Mouse (Mus musculus): ENCODE measurements at regions not wholly inside any gene's neighbourhood (a gene's known extent, or its start where the extent isn't known, plus 50 kb on each side); places are given as distances from the start of the nearest gene placed in this dataset.

DNA sequence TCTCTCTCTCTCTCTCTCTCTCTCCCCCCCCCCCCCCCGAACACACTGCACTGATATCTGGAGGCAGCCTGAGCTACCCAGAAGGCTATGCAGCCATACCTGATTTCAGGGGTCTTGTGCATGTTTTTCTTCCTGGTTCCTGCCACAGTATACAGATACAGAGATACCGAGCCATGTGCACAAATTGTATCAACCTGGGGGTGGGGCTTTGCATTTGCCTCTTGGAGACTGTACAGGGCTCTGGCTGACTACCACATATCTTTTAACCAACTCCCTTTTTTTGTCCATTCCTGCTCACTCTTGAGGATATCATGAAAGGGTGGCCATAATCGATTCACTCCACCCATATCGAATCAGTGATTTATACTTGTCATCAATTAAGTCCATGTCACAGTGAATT lies 118.4 kb upstream of the Phyhipl start:
- TF ChIP-seq E2F4 (IDR thresholded peaks at IDR 0.05; ENCODE audit: insufficient read depth) (no peak), USF1 (IDR thresholded peaks at IDR 0.05; ENCODE audit: low read depth) (no peak), TCF12 (IDR thresholded peaks at IDR 0.05; ENCODE audit: insufficient read depth, poor library complexity, severe bottlenecking) (no peak), POLR2A (IDR thresholded peaks at IDR 0.05; ENCODE audit: insufficient read length, low read depth) (no peak), POLR2AphosphoS2 (IDR thresholded peaks at IDR 0.05; ENCODE audit: insufficient read length, low read depth) (no peak)
